Mouse (Mus musculus) lung, embryonic 16.5 days (tissue): ENCODE data around the gene Acss2. TPM values are rescaled to one million over a fixed set of nuclear protein-coding genes. Genes with fewer than 3 reads are reported as not detected.
A peak's percentile ranks its signal among the peaks of the same experiment; 100 is the strongest.

Experiments used
- ATAC-seq: fragments of 200-750 bp; cut with Nextera tagmentation; 2 replicates; pipeline ENCODE4 v1.8.0; 2017; ENCODE audit warnings: low read depth, mild to moderate bottlenecking, moderate library complexity
- H3K27ac ChIP-seq: fragments of 300-500 bp; sonication (generic); 2 replicates; pipeline ENCODE4 v1.5.1; 2014; ENCODE audit warnings: mild to moderate bottlenecking, control low read depth, low read length
- H3K27me3 ChIP-seq: fragments of 300-500 bp; sonication (generic); 2 replicates; pipeline ENCODE4 v1.6.1; 2014; ENCODE audit warnings: low read depth, low read length, mixed read lengths; ENCODE audit not compliant: control insufficient read depth, insufficient read depth
- H3K36me3 ChIP-seq: fragments of 300-500 bp; sonication (generic); 2 replicates; pipeline ENCODE4 v1.6.1; 2014; ENCODE audit warnings: low read length; ENCODE audit not compliant: control insufficient read depth, insufficient read depth
- H3K4me1 ChIP-seq: fragments of 300-500 bp; sonication (generic); replicated peaks from 2 replicates; pipeline ENCODE4 v1.6.1; 2014; ENCODE audit warnings: low read length, mixed read lengths; ENCODE audit not compliant: control insufficient read depth, insufficient read depth
- H3K4me2 ChIP-seq: fragments of 300-500 bp; sonication (generic); 2 replicates; pipeline ENCODE4 v1.6.1; 2014; ENCODE audit warnings: low read depth, low read length, control low read depth
- H3K4me3 ChIP-seq: fragments of 300-500 bp; sonication (generic); 2 replicates; pipeline ENCODE4 v1.5.1; 2014; ENCODE audit warnings: mild to moderate bottlenecking, low read length, control low read depth
- H3K9ac ChIP-seq: fragments of 300-500 bp; sonication (generic); 2 replicates; pipeline ENCODE4 v1.6.1; 2014; ENCODE audit warnings: low read length, control low read depth
- H3K9me3 ChIP-seq: fragments of 300-500 bp; sonication (generic); 2 replicates; pipeline ENCODE4 v1.6.1; 2016; ENCODE audit warnings: low read length; ENCODE audit not compliant: control insufficient read depth
- WGBS: fragments of 180-500 bp; shearing (Covaris S2); extraction: QIAGEN DNeasy Blood & Tissue Kit; methylation state at CpG from one replicate; pipeline ENCODE4 v1.1.7; 2014; 5-methylcytosine and 5-hydroxymethylcytosine counted together
- polyA plus RNA-seq: library from polyadenylated mRNA; unstranded; fragments of >200 nt; fragmentation: Nextera tagmentation; extraction: Ambion mirVana; gene quantifications from 2 replicates; pipeline ENCODE4 v1.2.1, GENCODE M21; 2015

The Acss2 gene
- polyA plus RNA-seq = 11.0 and 13.6 TPM in 2 replicates

DNA sequence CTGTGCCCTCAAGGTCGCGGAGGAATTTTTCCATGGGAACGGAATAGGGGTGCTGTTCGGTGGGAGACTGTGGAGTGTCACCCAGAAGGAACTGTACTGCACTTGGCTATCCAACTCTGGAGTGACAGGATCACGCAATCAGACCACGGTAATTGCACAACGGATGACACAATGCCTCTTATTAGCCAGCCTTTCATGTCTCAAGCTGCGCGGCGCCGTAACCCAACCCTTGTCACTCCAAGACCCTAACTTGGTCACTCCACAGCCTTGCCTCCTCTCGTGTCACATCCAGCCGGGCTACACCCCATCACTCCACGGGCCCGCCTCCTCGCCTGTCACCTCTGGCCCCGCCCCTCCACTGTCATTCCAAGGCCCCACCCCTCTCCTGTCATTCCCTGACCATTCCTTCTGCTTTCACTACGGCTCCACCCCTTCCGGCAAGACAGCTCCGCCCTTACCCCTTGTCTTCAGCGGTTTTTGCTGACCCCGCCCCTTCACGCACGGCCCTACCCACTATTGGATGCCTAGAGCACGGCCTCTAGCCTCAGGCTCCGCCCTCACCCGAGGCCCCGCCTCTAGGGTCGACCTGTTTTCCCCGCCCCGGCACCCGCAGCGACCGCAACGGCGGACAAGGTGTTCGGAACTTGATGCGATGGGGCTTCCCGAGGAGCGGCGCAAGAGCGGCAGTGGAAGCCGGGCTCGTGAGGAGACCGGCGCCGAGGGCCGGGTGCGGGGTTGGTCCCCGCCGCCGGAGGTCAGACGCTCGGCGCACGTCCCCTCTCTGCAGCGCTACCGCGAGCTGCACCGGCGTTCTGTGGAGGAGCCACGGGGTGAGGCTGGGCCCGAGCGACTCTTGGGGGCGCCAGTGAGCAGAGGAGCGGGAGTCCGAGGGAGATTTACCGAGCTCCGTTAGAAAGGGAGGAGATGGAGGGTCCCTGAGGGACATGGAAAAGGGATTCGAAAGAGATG lies at the start of gene Acss2, which contains the start of gene Ggt7:
TSS of gene Acss2 (plus strand) at position 494 of the 969 bp plus-strand sequence.
TSS of gene Ggt7 (minus strand) at position 783 of the 969 bp plus-strand sequence.
- WGBS = 2% methylated on average over 70 of the region's 70 CpGs

DNA sequence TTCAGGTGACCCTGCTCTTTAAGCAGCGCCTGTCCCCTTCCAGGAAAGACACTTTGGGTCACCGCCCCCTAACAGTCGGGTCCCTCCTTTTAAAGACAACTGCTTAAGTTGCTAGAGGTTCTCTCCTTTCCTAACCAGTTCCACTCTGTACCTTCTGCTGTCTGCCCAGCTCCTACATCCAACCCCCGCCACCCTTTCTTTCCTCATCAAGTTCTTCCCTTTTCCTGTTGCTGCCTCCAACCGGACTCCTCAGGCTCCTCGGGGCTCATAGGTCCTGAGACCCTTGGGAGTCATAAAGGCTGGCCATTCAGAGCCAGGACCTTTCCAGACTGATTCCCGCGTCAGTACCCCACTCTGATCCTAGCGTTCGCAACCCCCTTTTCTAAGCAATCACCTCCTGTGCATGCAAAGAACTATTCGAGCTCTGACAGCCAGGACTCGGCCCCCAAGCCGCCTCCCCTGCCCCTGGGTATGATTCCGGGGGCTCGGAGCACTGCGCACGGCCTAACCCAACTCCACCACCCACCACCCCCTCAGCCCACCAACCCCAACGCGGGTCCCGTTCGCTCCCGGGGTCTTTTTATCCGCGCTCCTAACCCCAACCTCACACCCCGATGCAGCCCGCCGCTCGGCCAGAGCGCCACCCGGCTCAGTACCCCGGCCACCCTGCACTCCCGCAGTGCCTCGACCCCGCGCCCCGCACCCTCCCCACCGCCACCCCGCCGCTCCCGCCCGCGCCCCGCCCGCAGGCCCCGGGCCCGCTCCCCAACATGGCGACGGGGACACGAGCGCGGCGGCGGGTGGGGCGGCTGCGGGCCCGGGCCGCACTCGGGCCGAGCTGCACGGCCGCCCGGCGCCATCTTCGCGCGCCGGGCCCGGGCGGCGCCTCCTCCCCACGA lies 44.8 kb upstream of the Acss2 start:
- Histone ChIP-seq H3K4me1 (peaks cover 8% of the 10 kb centered on the region), H3K4me2 (peak overlapping the region; percentile 68), H3K36me3 (no peaks in the 10 kb centered on the region), H3K4me3 (peak overlapping the region; percentile 89), H3K9ac (peak overlapping the region; percentile 97), H3K9me3 (no peaks in the 10 kb centered on the region), H3K27ac (peak overlapping the region; percentile 82), H3K27me3 (no peaks in the 10 kb centered on the region)
- ATAC-seq = peak; percentile 70
- under 1% methylated on average over 41 of the region's 71 CpGs for WGBS

More for the DNA sequence above, at the start of gene Acss2, which contains the start of gene Ggt7:
- ATAC-seq = peak; percentile 99
- Histone ChIP-seq H3K4me3 (peak within 1 kb of the TSS; percentile 92), H3K27me3 (peaks cover 12% of the 10 kb centered on the region), H3K4me2 (peak within 1 kb of the TSS; percentile 94), H3K36me3 (no peaks in the 10 kb centered on the region), H3K4me1 (peaks cover 5% of the 10 kb centered on the region), H3K9me3 (no peaks in the 10 kb centered on the region), H3K9ac (peak within 1 kb of the TSS; percentile 78), H3K27ac (peak within 1 kb of the TSS; percentile 36; the same call in 1 of the 2 replicates)

DNA sequence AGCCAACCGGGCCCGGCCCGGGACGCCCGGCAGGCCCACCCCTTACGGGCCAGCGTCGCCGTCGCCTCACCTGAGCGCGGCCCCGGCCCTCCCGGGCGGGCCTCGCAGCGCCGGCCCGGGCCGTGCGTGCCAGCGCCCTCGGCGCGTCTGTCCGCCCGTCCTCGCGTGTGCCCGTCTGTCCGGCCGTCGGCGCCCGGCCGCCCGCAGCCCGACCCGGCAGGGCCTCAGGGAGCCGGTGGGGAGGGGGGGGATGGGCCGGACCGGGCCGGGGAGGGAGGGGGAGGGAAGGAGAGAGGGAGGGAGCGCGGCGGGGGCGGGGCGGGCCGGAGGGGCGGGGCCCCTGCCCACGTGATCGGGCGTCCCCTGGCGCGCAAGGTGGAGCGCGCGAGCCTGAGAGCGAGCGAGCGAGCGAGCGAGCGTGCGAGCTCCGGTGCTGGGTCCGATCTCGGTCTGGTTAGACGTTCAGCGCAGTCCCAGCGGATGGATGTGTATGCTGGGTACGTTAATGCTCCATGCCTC lies 44.1 kb upstream of the Acss2 start, which contains the start of gene Ncoa6:
TSS of gene Ncoa6 (minus strand) at position 325 of the 519 bp plus-strand sequence.
- H3K9me3 ChIP-seq = no peaks in the 10 kb centered on the region
- no peaks in the 10 kb centered on the region for H3K36me3 ChIP-seq
- H3K9ac ChIP-seq = peak within 1 kb of the TSS; percentile 97
- peak; percentile 89 for ATAC-seq
- peak within 1 kb of the TSS; percentile 68 for H3K4me2 ChIP-seq
- H3K27me3 ChIP-seq = no peaks in the 10 kb centered on the region
- peak within 1 kb of the TSS; percentile 82 for H3K27ac ChIP-seq
- peaks cover 8% of the 10 kb centered on the region for H3K4me1 ChIP-seq
- WGBS = 0% methylated on average over 39 of the region's 72 CpGs
- peak within 1 kb of the TSS; percentile 89 for H3K4me3 ChIP-seq

DNA sequence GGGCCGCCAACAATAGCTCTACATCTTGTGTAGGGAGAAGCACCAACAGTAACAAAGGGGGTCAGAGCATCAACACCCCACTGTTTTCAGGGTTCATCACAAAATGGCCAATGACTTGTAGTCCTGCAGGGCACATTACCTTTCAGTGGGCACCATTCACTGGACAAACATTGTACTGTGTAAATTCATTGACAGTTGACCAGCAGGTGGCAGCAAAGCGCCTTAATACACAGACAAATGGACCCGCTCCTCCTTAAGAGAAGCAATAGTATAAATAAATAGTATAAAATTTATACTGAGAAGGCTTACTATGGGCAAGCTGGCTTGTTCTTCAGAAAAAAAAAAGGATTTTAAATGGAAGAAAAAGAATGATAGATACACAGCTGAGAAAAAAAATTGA lies 35.7 kb upstream of the Acss2 start:
- Histone ChIP-seq H3K4me1 (no peaks in the 10 kb centered on the region), H3K4me2 (no peak overlapping the region), H3K9ac (no peak overlapping the region), H3K27ac (no peak overlapping the region), H3K27me3 (no peaks in the 10 kb centered on the region), H3K36me3 (no peaks in the 10 kb centered on the region), H3K4me3 (no peak overlapping the region), H3K9me3 (peaks cover 4% of the 10 kb centered on the region; the same call in 1 of the 2 replicates)
- 42% methylated on average over 3 of the region's 3 CpGs for WGBS
- ATAC-seq = no peak

DNA sequence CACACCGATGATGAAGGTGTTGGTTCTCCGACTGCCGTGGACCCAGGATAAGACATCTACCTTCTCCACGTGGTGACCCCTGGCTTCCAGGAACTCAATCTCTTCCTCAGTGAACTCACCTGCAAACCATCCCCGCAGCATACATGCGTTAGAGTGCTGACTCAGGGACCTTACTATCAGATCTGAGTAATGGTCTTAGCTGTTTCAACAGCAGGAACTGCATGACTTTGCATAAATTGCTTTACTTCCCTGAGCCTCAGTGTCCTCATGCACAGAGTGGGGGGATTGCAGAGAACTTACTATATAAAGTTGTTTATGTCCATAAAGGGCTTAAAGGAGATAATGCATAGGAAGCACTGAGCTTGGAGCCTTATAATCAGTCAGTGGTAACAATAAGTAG lies 26.8 kb upstream of the Acss2 start:
- 89% methylated on average over 6 of the region's 6 CpGs for WGBS
- no peaks in the 10 kb centered on the region for H3K4me1 ChIP-seq

DNA sequence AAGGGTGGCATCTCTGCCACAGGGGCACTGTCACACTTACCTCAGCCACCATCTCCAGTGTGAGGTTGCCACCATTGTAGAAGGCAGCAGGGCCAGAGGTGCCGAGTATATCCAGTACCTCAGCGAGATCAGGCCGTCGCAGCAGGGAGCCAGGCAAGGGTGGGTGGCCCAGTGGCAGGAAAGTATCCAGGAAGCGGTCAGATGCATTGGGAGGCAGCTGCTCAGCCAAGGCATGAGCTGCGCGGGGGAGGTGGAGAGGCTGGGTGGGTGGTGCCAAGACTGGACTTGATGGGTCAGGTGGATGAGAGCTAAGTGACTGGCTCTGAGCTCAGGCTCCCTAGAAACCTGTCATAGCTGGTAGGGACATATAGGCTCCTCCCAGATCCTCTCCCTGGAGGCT lies 15.2 kb upstream of the Acss2 start:
- Histone ChIP-seq H3K9ac (no peak overlapping the region), H3K36me3 (no peaks in the 10 kb centered on the region), H3K4me3 (no peak overlapping the region), H3K4me1 (0 out of 2 replicates have a peak, but pooled peaks cover 4% of the 10 kb centered on the region), H3K27me3 (no peaks in the 10 kb centered on the region), H3K4me2 (no peak overlapping the region), H3K9me3 (no peaks in the 10 kb centered on the region), H3K27ac (no peak overlapping the region)
- no peak for ATAC-seq
- 64% methylated on average over 7 of the region's 7 CpGs for WGBS

More for the DNA sequence above, 26.8 kb upstream of the Acss2 start:
- Histone ChIP-seq H3K9ac (no peak overlapping the region), H3K27ac (no peak overlapping the region), H3K4me3 (no peak overlapping the region), H3K4me2 (no peak overlapping the region), H3K9me3 (no peaks in the 10 kb centered on the region), H3K36me3 (no peaks in the 10 kb centered on the region), H3K27me3 (no peaks in the 10 kb centered on the region)
- no peak for ATAC-seq

DNA sequence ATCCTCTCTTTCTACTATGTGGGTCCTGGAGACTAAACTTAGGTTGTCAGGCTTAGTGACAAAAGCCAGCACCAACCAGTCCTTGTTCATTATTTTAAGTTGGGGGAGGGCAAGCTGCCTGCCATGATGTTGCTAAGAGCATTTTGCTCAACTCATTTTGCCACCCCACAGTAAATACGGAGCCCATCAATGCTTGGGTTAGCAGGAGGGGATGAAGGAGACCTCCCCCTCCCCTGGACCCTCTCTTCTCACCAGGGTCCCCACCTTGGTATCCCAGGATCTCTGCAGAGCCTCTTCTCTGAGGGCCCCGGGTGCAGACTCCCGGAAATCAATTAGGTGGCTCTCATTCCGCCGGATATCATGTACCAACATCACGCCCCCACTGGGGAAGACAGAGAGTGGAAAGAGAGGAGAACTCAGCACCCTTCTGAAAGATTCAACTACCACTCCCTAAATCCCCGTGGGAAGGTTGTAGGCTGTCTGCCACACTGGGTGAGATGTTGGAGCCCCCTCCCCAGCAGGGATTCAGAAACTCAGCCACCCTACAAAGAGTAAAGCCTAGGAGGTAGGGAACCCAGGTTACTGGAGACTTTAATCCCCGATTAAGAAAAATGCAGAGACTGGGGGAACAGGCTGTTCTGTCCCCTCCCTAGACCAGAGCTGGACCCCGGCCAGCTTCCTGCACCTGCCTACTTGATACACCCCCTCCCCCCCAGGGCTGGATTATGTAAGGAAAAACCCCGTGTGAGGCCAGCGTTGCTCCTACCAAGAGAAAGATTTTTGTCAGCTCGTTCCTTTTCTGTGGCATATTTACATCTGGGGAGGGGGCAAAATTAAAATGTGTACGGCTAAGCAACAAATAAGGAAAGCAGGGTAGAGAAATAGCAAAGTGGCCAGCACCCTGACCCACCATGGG lies 13.1 kb upstream of the Acss2 start:
- ATAC-seq = peak; percentile 47; the same call in 1 of the 2 replicates
- H3K27ac ChIP-seq = no peak overlapping the region
- no peak overlapping the region for H3K9ac ChIP-seq
- H3K27me3 ChIP-seq = no peaks in the 10 kb centered on the region
- no peaks in the 10 kb centered on the region for H3K9me3 ChIP-seq
- no peak overlapping the region for H3K4me3 ChIP-seq
- WGBS = 44% methylated on average over 13 of the region's 13 CpGs
- no peak overlapping the region for H3K4me2 ChIP-seq
- H3K4me1 ChIP-seq = 0 out of 2 replicates have a peak, but pooled peaks cover 4% of the 10 kb centered on the region
- no peaks in the 10 kb centered on the region for H3K36me3 ChIP-seq

DNA sequence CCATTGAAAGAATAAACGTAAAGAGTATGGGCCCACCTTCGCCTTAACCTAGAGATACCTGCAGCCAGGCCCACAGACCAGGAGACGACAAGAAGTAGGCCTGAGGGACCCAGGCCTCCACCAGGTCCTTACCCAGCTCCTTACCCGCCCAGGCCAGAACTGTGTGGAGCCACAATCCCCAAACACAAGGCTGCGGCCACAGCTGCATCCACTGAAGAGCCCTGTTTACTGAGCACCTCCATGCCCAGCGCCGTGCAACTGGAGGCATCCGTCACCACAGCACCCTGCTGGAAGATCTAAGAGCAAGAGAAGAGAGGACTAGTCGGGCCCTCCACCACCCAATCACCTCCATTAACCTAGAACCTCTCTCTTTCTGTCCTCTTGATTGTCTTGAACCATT lies 11.9 kb upstream of the Acss2 start:
- H3K4me2 ChIP-seq = no peak overlapping the region
- peak; percentile 26; the same call in 1 of the 2 replicates for ATAC-seq

More for the DNA sequence above, 11.9 kb upstream of the Acss2 start:
- Histone ChIP-seq H3K36me3 (no peaks in the 10 kb centered on the region), H3K9ac (no peak overlapping the region), H3K27ac (no peak overlapping the region), H3K27me3 (no peaks in the 10 kb centered on the region), H3K9me3 (no peaks in the 10 kb centered on the region), H3K4me1 (0 out of 2 replicates have a peak, but pooled peaks cover 4% of the 10 kb centered on the region), H3K4me3 (no peak overlapping the region)
- 84% methylated on average over 9 of the region's 9 CpGs for WGBS
